Mouse (Mus musculus): Measurements from ENCODE around the gene Tacc3. TPM values are rescaled to one million over a fixed set of nuclear protein-coding genes. Genes with fewer than 3 reads are reported as not detected.
A peak's percentile ranks its signal among the peaks of the same experiment; 100 is the strongest.

The Tacc3 gene
- polyA plus RNA-seq, 1 experiment from 2014 or later, result 249 TPM

GRCm38 (mm10) chr5:33656739-33657138 is 1.2 kb upstream of the Tacc3 start:
- no peak for ATAC-seq (ENCODE audit: insufficient number of reproducible peaks, insufficient read depth, low FRiP score, low TSS enrichment)
- Histone ChIP-seq H3K27me3 (no peaks in the 10 kb centered on the region), H3K9me3 (no peaks in the 10 kb centered on the region), H3K4me1 (peaks cover 37% of the 10 kb centered on the region), H3K27ac (peak overlapping the region; percentile 93; the same call in 1 of the 2 replicates), H3K4me3 (peak overlapping the region; percentile 71), H3K36me3 (peaks cover 29% of the 10 kb centered on the region), H3K4me2 (replicated peaks) (peak overlapping the region; percentile 94), H3K9ac (peak overlapping the region; percentile 88)
- 48% methylated on average over 1 of the region's 1 CpGs for WGBS

GRCm38 (mm10) chr5:33657251-33657786 is 609 bp upstream of the Tacc3 start:
- Histone ChIP-seq H3K4me2 (replicated peaks) (peak overlapping the region; percentile 94), H3K36me3 (peaks cover 35% of the 10 kb centered on the region), H3K9me3 (no peaks in the 10 kb centered on the region), H3K27me3 (no peaks in the 10 kb centered on the region), H3K27ac (peak overlapping the region; percentile 93), H3K9ac (peak overlapping the region; percentile 88), H3K4me1 (peaks cover 37% of the 10 kb centered on the region), H3K4me3 (peak overlapping the region; percentile 71)
- under 1% methylated on average over 32 of the region's 32 CpGs for WGBS
- peak; percentile 10 for ATAC-seq (ENCODE audit: insufficient number of reproducible peaks, insufficient read depth, low FRiP score, low TSS enrichment)

GRCm38 (mm10) chr5:33658664-33659050 is 729 bp downstream of the Tacc3 start:
- H3K4me1 ChIP-seq, result peaks cover 29% of the 10 kb centered on the region
- WGBS, result under 1% methylated on average over 26 of the region's 26 CpGs
- ATAC-seq (ENCODE audit: insufficient number of reproducible peaks, insufficient read depth, low FRiP score, low TSS enrichment), result peak; percentile 0; the same call in 1 of the 2 replicates
- H3K36me3 ChIP-seq, result peaks cover 38% of the 10 kb centered on the region
- no peaks in the 10 kb centered on the region for H3K27me3 ChIP-seq
- H3K9me3 ChIP-seq, result no peaks in the 10 kb centered on the region
- H3K9ac ChIP-seq, result peak overlapping the region; percentile 88
- peak overlapping the region; percentile 94 for H3K4me2 ChIP-seq (replicated peaks)
- H3K4me3 ChIP-seq, result peak overlapping the region; percentile 71
- H3K27ac ChIP-seq, result peak overlapping the region; percentile 93

GRCm38 (mm10) chr5:33668223-33668622 is 10.3 kb downstream of the Tacc3 start:
- Histone ChIP-seq H3K9ac (no peak overlapping the region), H3K27me3 (no peaks in the 10 kb centered on the region), H3K36me3 (peaks cover 85% of the 10 kb centered on the region), H3K4me2 (replicated peaks) (no peak overlapping the region), H3K9me3 (no peaks in the 10 kb centered on the region), H3K27ac (no peak overlapping the region), H3K4me3 (no peak overlapping the region), H3K4me1 (no peaks in the 10 kb centered on the region)
- ATAC-seq (ENCODE audit: insufficient number of reproducible peaks, insufficient read depth, low FRiP score, low TSS enrichment), result 0 out of 2 replicates have a peak, but pooled peaks have one; percentile 15

- no peaks in the 10 kb centered on the region for H3K27me3 ChIP-seq
- H3K27ac ChIP-seq, result no peak overlapping the region
- H3K4me2 ChIP-seq (replicated peaks), result no peak overlapping the region
- H3K36me3 ChIP-seq, result peaks cover 66% of the 10 kb centered on the region
- H3K4me1 ChIP-seq, result no peaks in the 10 kb centered on the region
- no peak overlapping the region for H3K4me3 ChIP-seq
- H3K9me3 ChIP-seq, result no peaks in the 10 kb centered on the region
- WGBS, result 85% methylated on average over 5 of the region's 5 CpGs
- no peak overlapping the region for H3K9ac ChIP-seq
- ATAC-seq (ENCODE audit: insufficient number of reproducible peaks, insufficient read depth, low FRiP score, low TSS enrichment), result no peak
These were observed 13.7 kb downstream of the Tacc3 start for GRCm38 (mm10) chr5:33671659-33672058.

- H3K36me3 ChIP-seq, result peaks cover 38% of the 10 kb centered on the region
- H3K27ac ChIP-seq, result peak overlapping the region; percentile 9; the same call in 1 of the 2 replicates
- no peaks in the 10 kb centered on the region for H3K27me3 ChIP-seq
- no peak for ATAC-seq (ENCODE audit: insufficient number of reproducible peaks, insufficient read depth, low FRiP score, low TSS enrichment)
- H3K4me3 ChIP-seq, result no peak overlapping the region
- no peaks in the 10 kb centered on the region for H3K9me3 ChIP-seq
- no peaks in the 10 kb centered on the region for H3K4me1 ChIP-seq
- no peak overlapping the region for H3K9ac ChIP-seq
- H3K4me2 ChIP-seq (replicated peaks), result no peak overlapping the region
- 52% methylated on average over 3 of the region's 3 CpGs for WGBS
These were observed 16.5 kb downstream of the Tacc3 start for GRCm38 (mm10) chr5:33674439-33674838.

GRCm38 (mm10) chr5:33675964-33676363 is 18.0 kb downstream of the Tacc3 start:
- Histone ChIP-seq H3K27ac (no peak overlapping the region), H3K27me3 (no peaks in the 10 kb centered on the region), H3K4me2 (replicated peaks) (no peak overlapping the region), H3K4me1 (no peaks in the 10 kb centered on the region), H3K36me3 (peaks cover 24% of the 10 kb centered on the region), H3K4me3 (no peak overlapping the region), H3K9ac (no peak overlapping the region), H3K9me3 (no peaks in the 10 kb centered on the region)
- ATAC-seq (ENCODE audit: insufficient number of reproducible peaks, insufficient read depth, low FRiP score, low TSS enrichment), result 0 out of 2 replicates have a peak, but pooled peaks have one; percentile 16
- 0% methylated on average over 1 of the region's 1 CpGs for WGBS

- no peak overlapping the region for H3K4me3 ChIP-seq
- no peaks in the 10 kb centered on the region for H3K9me3 ChIP-seq
- H3K9ac ChIP-seq, result no peak overlapping the region
- no peak for ATAC-seq (ENCODE audit: insufficient number of reproducible peaks, insufficient read depth, low FRiP score, low TSS enrichment)
- H3K36me3 ChIP-seq, result peaks cover 3% of the 10 kb centered on the region; the same call in 1 of the 2 replicates
- no peaks in the 10 kb centered on the region for H3K4me1 ChIP-seq
- no peak overlapping the region for H3K4me2 ChIP-seq (replicated peaks)
- WGBS, result 84% methylated on average over 5 of the region's 5 CpGs
- no peaks in the 10 kb centered on the region for H3K27me3 ChIP-seq
- H3K27ac ChIP-seq, result no peak overlapping the region
These were observed 20.3 kb downstream of the Tacc3 start for GRCm38 (mm10) chr5:33678244-33678643.

- Histone ChIP-seq H3K27me3 (no peaks in the 10 kb centered on the region), H3K4me1 (no peaks in the 10 kb centered on the region), H3K9me3 (no peaks in the 10 kb centered on the region), H3K4me3 (no peak overlapping the region), H3K36me3 (no peaks in the 10 kb centered on the region), H3K9ac (no peak overlapping the region), H3K4me2 (replicated peaks) (no peak overlapping the region), H3K27ac (no peak overlapping the region)
- ATAC-seq (ENCODE audit: insufficient number of reproducible peaks, insufficient read depth, low FRiP score, low TSS enrichment), result no peak
- WGBS, result 56% methylated on average over 3 of the region's 3 CpGs
These were observed 23.1 kb downstream of the Tacc3 start for GRCm38 (mm10) chr5:33681044-33681443.

- Histone ChIP-seq H3K9ac (0 out of 2 replicates have a peak overlapping the region, but pooled peaks have one; percentile 20), H3K27ac (no peak overlapping the region), H3K4me1 (no peaks in the 10 kb centered on the region), H3K4me3 (no peak overlapping the region), H3K36me3 (no peaks in the 10 kb centered on the region), H3K27me3 (no peaks in the 10 kb centered on the region), H3K9me3 (no peaks in the 10 kb centered on the region), H3K4me2 (replicated peaks) (no peak overlapping the region)
- ATAC-seq (ENCODE audit: insufficient number of reproducible peaks, insufficient read depth, low FRiP score, low TSS enrichment), result no peak
- 78% methylated on average over 15 of the region's 15 CpGs for WGBS
These were observed 23.9 kb downstream of the Tacc3 start for GRCm38 (mm10) chr5:33681611-33682388.

GRCm38 (mm10) chr5:33682963-33683362 is 25.0 kb downstream of the Tacc3 start:
- 83% methylated on average over 4 of the region's 4 CpGs for WGBS
- no peaks in the 10 kb centered on the region for H3K27me3 ChIP-seq
- H3K9me3 ChIP-seq, result no peaks in the 10 kb centered on the region
- no peaks in the 10 kb centered on the region for H3K36me3 ChIP-seq
- H3K4me1 ChIP-seq, result no peaks in the 10 kb centered on the region
- H3K9ac ChIP-seq, result no peak overlapping the region
- no peak overlapping the region for H3K27ac ChIP-seq
- H3K4me2 ChIP-seq (replicated peaks), result no peak overlapping the region
- no peak for ATAC-seq (ENCODE audit: insufficient number of reproducible peaks, insufficient read depth, low FRiP score, low TSS enrichment)
- H3K4me3 ChIP-seq, result no peak overlapping the region
